Mouse (Mus musculus): Measurements from ENCODE around the gene Rbm39. TPM values are rescaled to one million over a fixed set of nuclear protein-coding genes. Genes with fewer than 3 reads are reported as not detected.
"Not testable (repeated sequence)": the region's sequence is repeated elsewhere in the genome, so short reads cannot be mapped to it uniquely, and the experiment has no call there.

Gene Rbm39
- polyA plus RNA-seq, 1 experiment from 2014 or later: 476 TPM

DNA sequence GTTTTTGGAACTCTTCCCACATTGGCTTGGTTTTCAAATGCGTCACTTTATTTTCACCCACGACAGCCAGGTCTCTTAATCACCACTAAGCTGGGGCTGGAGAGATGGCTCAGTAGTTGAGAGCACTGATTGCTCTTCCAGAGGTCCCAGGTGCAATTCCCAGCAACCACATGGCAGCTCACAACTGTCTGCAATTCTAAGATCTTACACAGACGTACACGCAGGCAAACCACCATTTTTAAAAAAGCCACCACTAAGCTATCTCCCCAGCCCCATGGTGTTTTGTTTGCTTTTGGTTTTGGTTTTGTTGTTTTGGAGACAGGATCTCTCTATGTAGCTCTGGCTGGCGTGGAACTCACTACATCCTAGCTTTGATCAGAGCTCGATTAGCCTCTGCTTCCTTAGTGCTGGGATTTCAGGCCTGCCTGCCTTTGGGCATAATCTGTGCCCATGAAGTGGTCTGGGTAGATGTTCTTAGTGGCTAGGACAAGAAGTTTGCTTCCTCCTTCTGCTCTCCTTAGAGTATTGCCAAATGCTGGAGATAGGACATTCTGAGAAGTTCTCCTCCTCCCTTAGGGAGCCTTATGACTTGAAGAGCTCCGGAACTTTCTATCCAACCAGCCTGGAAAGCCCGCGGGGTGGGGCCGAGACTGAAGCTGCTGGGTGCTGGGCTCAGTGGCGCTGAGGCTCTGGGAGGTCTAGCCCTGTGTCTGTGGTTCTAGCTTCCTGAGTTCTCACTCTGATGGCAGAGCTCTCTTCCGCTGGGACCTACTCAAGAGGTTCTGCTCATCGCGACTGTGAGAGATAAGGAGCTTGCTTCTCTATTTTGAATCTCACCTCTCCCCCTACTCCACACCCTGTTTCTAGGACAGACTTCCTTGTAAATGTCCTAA is 10.2 kb upstream of the Rbm39 start:
- WGBS (ENCODE audit: insufficient replicate concordance): 71% methylated on average over 14 of the region's 14 CpGs
- Histone ChIP-seq H3K9ac (ENCODE audit: low read depth, low read length) (no peak overlapping the region), H3K9me3 (replicated peaks; ENCODE audit: control insufficient read depth, low read length) (no peaks in the 10 kb centered on the region), H3K4me3 (ENCODE audit: low read depth, low read length) (no peak overlapping the region), H3K27me3 (ENCODE audit: control insufficient read depth, insufficient read depth, low read length) (no peaks in the 10 kb centered on the region), H3K27ac (ENCODE audit: low read depth, low read length) (no peak overlapping the region), H3K4me1 (ENCODE audit: control insufficient read depth, insufficient read depth, low read length) (peaks cover 3% of the 10 kb centered on the region; the same call in 1 of the 2 replicates), H3K4me2 (no peak overlapping the region), H3K36me3 (ENCODE audit: control insufficient read depth, insufficient read depth, low read length) (no peaks in the 10 kb centered on the region)
- no peak for ATAC-seq (replicated peaks; ENCODE audit: insufficient number of reproducible peaks, low FRiP score, low TSS enrichment)

DNA sequence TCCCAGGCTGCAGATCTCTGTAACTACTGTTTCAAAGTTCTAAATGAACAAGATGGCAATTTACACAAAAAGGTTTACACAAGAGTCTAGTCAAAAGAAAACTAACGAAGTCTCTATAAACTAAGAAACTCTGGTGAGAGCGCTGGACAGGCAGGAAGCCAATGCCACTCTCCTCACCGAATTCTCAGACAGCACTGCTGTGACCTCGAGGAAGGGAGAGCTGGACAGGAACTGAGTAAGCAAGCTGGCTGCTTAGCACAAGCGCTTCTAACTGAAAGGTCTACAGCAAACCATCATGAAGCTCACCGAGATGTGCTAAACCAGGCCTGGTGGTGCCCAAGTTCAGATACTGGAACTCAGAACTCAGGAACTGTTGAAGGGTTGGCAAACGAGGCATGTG is 9.2 kb upstream of the Rbm39 start:
- not testable (repeated sequence) for H3K36me3 ChIP-seq (ENCODE audit: control insufficient read depth, insufficient read depth, low read length); ATAC-seq (replicated peaks; ENCODE audit: insufficient number of reproducible peaks, low FRiP score, low TSS enrichment); H3K4me2 ChIP-seq; H3K4me1 ChIP-seq (ENCODE audit: control insufficient read depth, insufficient read depth, low read length); H3K9ac ChIP-seq (ENCODE audit: low read depth, low read length); H3K27me3 ChIP-seq (ENCODE audit: control insufficient read depth, insufficient read depth, low read length); H3K9me3 ChIP-seq (replicated peaks; ENCODE audit: control insufficient read depth, low read length); H3K4me3 ChIP-seq (ENCODE audit: low read depth, low read length); H3K27ac ChIP-seq (ENCODE audit: low read depth, low read length)
- WGBS (ENCODE audit: insufficient replicate concordance): 77% methylated on average over 7 of the region's 7 CpGs

DNA sequence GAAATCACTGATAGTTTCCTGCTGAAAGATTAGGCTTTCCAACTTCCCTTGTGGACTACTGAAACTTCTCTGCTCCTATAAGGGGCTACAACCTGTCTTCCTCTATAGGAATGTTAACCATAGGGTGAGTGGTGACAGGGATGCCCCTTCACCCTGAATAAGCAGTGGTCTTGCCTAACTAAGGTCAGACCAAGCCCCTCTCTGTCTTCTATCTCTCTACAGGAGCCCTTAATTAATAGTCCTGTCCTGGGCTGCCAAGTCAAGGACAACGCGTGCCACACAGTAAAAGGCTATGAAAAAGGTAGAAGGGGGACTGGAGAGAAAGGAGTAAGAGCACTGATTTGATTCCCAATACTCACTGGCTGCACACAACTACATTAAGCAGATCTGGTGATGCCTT is 1.6 kb upstream of the Rbm39 start:
- no peaks in the 10 kb centered on the region for H3K9me3 ChIP-seq (replicated peaks; ENCODE audit: control insufficient read depth, low read length)
- peaks cover 7% of the 10 kb centered on the region for H3K36me3 ChIP-seq (ENCODE audit: control insufficient read depth, insufficient read depth, low read length)
- peak overlapping the region; percentile 75; the same call in 1 of the 2 replicates for H3K4me2 ChIP-seq
- ATAC-seq (replicated peaks; ENCODE audit: insufficient number of reproducible peaks, low FRiP score, low TSS enrichment): no peak
- no peaks in the 10 kb centered on the region for H3K27me3 ChIP-seq (ENCODE audit: control insufficient read depth, insufficient read depth, low read length)
- no peak overlapping the region for H3K9ac ChIP-seq (ENCODE audit: low read depth, low read length)
- no peak overlapping the region; the same call in 1 of the 2 replicates for H3K4me3 ChIP-seq (ENCODE audit: low read depth, low read length)
- peaks cover 16% of the 10 kb centered on the region for H3K4me1 ChIP-seq (ENCODE audit: control insufficient read depth, insufficient read depth, low read length)
- 78% methylated on average over 2 of the region's 2 CpGs for WGBS (ENCODE audit: insufficient replicate concordance)
- H3K27ac ChIP-seq (ENCODE audit: low read depth, low read length): no peak overlapping the region

DNA sequence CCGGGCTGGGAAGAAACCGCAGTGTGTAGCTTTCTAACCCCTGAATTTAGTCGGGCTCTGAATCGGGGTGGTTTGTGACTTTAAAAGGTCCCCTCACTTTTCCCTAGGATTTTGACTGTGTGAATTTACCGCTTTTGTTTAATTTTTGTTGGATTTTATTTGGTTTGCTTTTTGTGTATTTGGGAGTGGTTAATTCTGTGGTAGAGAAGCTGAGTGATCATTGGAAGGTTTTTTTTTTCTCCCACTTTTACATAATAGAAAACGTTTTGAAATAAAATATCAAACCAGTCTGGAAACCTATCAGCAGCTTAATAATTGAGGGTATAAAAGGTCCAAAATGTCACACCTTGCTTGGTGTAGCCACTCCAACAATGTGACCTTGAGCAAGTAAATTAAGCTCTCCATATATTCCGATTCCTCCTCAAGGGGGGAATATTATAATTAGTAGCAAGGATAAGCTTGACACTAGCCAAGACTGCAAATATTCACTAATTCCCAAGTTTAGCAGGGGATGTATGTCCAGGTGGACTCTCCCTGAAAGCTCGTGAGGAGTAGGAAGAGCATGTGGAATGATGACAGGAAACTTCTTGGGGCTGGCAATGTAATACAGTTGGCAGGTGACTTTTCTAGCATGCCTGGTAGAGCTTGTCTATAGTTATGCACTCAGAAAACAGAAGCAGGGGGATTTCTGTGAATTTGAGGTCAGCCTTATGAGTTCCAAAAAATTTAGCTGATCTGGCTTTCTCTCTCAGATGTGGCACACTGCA is 969 bp upstream of the Rbm39 start:
- H3K9ac ChIP-seq (ENCODE audit: low read depth, low read length): peak overlapping the region; percentile 100
- peaks cover 7% of the 10 kb centered on the region for H3K36me3 ChIP-seq (ENCODE audit: control insufficient read depth, insufficient read depth, low read length)
- H3K4me3 ChIP-seq (ENCODE audit: low read depth, low read length): peak overlapping the region; percentile 99
- peak; percentile 2; the same call in 1 of the 2 replicates for ATAC-seq (replicated peaks; ENCODE audit: insufficient number of reproducible peaks, low FRiP score, low TSS enrichment)
- no peaks in the 10 kb centered on the region for H3K27me3 ChIP-seq (ENCODE audit: control insufficient read depth, insufficient read depth, low read length)
- H3K9me3 ChIP-seq (replicated peaks; ENCODE audit: control insufficient read depth, low read length): no peaks in the 10 kb centered on the region
- peak overlapping the region; percentile 97 for H3K27ac ChIP-seq (ENCODE audit: low read depth, low read length)
- peaks cover 16% of the 10 kb centered on the region for H3K4me1 ChIP-seq (ENCODE audit: control insufficient read depth, insufficient read depth, low read length)
- peak overlapping the region; percentile 75 for H3K4me2 ChIP-seq
- WGBS (ENCODE audit: insufficient replicate concordance): 16% methylated on average over 8 of the region's 8 CpGs

DNA sequence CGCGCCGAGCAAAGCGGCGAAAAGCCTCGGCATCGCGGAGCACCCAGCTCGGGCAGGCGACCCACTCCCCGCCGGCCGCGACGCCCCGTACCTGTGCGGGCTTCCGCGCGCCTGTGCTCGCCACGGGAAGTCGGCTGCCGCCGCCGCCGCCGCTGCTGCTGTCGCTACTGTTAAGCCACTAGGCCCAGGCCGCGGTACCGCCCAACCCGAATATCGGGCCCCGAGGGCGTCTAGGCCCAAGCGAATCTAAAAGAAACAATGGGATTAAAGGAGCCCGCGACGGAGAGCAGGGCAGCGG is 293 bp downstream of the Rbm39 start:
- Histone ChIP-seq H3K4me3 (ENCODE audit: low read depth, low read length) (peak overlapping the region; percentile 99), H3K4me2 (peak overlapping the region; percentile 88; the same call in 1 of the 2 replicates), H3K27me3 (ENCODE audit: control insufficient read depth, insufficient read depth, low read length) (no peaks in the 10 kb centered on the region), H3K9me3 (replicated peaks; ENCODE audit: control insufficient read depth, low read length) (no peaks in the 10 kb centered on the region), H3K9ac (ENCODE audit: low read depth, low read length) (peak overlapping the region; percentile 100), H3K27ac (ENCODE audit: low read depth, low read length) (peak overlapping the region; percentile 97), H3K36me3 (ENCODE audit: control insufficient read depth, insufficient read depth, low read length) (peaks cover 7% of the 10 kb centered on the region), H3K4me1 (ENCODE audit: control insufficient read depth, insufficient read depth, low read length) (peaks cover 16% of the 10 kb centered on the region)
- ATAC-seq (replicated peaks; ENCODE audit: insufficient number of reproducible peaks, low FRiP score, low TSS enrichment): no peak; the same call in 1 of the 2 replicates
- WGBS (ENCODE audit: insufficient replicate concordance): under 1% methylated on average over 41 of the region's 41 CpGs

DNA sequence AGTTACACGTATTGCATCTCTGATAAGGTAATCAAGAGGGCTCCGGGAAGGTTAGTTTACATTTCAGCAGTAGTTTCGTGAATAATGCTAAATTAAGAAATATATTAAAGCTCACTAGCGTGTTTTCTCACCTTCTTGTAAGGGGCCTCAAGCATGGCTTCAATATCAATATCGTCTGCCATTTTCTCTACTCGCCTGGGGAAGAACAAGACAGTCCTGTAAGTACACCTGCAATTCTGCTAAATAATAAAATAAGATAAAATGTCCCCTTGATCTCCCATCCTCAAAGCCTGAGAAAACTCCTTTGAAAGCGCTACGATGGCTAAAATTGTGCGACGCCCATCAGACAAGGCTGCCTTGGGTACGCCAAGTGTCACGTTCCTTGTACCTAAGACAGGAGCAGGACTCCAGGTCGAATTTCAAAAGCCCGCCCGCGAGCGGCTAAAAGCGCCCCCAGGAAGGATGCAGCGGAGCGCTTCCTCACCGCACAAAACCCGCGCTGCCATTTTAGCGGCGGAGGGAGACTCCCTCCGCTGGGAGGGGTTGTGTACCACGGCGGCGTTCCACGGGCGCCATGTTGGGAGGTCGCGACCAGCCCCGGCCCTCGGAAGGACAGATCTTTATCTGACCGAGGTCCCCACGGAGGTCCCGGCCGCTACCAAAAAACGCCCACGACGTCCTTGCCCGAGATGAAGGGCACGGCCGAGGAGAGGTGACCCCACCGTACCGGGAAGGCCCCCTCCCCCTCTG is 817 bp downstream of the Rbm39 start:
- Histone ChIP-seq H3K4me3 (ENCODE audit: low read depth, low read length) (peak overlapping the region; percentile 99), H3K9ac (ENCODE audit: low read depth, low read length) (peak overlapping the region; percentile 100), H3K4me1 (ENCODE audit: control insufficient read depth, insufficient read depth, low read length) (peaks cover 16% of the 10 kb centered on the region), H3K27me3 (ENCODE audit: control insufficient read depth, insufficient read depth, low read length) (no peaks in the 10 kb centered on the region), H3K4me2 (peak overlapping the region; percentile 88), H3K27ac (ENCODE audit: low read depth, low read length) (peak overlapping the region; percentile 97), H3K9me3 (replicated peaks; ENCODE audit: control insufficient read depth, low read length) (no peaks in the 10 kb centered on the region), H3K36me3 (ENCODE audit: control insufficient read depth, insufficient read depth, low read length) (peaks cover 7% of the 10 kb centered on the region)
- under 1% methylated on average over 47 of the region's 47 CpGs for WGBS (ENCODE audit: insufficient replicate concordance)
- ATAC-seq (replicated peaks; ENCODE audit: insufficient number of reproducible peaks, low FRiP score, low TSS enrichment): peak; percentile 60

DNA sequence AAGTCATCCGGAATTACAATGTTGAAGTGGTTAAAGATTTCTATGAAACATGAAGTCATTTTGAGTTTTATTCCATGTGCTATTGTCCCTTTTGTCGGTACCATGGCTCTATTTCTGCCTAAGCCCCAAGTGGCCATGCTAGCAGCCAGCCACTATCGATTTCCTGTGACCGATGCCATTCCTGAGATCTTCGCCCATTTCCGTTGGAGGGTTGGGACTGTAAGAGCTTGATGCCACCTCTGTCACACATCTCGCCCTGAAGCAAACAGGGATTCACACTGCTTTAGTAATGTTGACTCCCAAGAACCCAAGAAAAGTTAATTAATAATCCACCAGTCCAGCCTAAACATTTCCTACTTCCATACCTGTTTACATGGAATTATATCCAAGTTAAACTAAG is 2.4 kb downstream of the Rbm39 start:
- peak overlapping the region; percentile 16; the same call in 1 of the 2 replicates for H3K4me3 ChIP-seq (ENCODE audit: low read depth, low read length)
- no peak overlapping the region for H3K27ac ChIP-seq (ENCODE audit: low read depth, low read length)
- H3K4me1 ChIP-seq (ENCODE audit: control insufficient read depth, insufficient read depth, low read length): peaks cover 16% of the 10 kb centered on the region
- H3K9ac ChIP-seq (ENCODE audit: low read depth, low read length): no peak overlapping the region
- H3K9me3 ChIP-seq (replicated peaks; ENCODE audit: control insufficient read depth, low read length): no peaks in the 10 kb centered on the region
- peak overlapping the region; percentile 88 for H3K4me2 ChIP-seq
- no peaks in the 10 kb centered on the region for H3K27me3 ChIP-seq (ENCODE audit: control insufficient read depth, insufficient read depth, low read length)
- 69% methylated on average over 7 of the region's 7 CpGs for WGBS (ENCODE audit: insufficient replicate concordance)
- peaks cover 15% of the 10 kb centered on the region for H3K36me3 ChIP-seq (ENCODE audit: control insufficient read depth, insufficient read depth, low read length)
- ATAC-seq (replicated peaks; ENCODE audit: insufficient number of reproducible peaks, low FRiP score, low TSS enrichment): no peak

DNA sequence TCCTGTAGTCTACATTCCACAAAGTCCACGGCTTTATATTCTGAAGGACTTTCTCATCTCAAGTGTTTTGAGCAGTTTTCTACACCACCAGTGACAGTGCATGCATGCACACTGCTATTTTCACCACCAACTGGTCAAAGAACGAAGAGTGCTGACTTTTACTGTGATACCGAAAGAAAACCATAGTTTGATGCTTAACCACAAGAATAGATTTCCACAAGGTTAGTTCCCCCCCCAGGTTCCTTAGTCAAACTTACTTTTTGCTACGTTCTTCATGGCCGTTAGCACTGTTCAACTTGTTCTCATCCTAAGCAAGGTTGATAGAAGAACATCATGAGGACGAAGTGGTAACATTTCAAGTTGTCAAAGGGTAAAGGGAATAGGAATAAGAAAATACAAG is 3.0 kb downstream of the Rbm39 start:
- whole genome bisulfite sequencing (ENCODE audit: insufficient replicate concordance): 81% methylated on average over 6 of the region's 6 CpGs
- ATAC-seq (replicated peaks; ENCODE audit: insufficient number of reproducible peaks, low FRiP score, low TSS enrichment): no peak
- Histone ChIP-seq H3K9me3 (replicated peaks; ENCODE audit: control insufficient read depth, low read length) (no peaks in the 10 kb centered on the region), H3K27me3 (ENCODE audit: control insufficient read depth, insufficient read depth, low read length) (no peaks in the 10 kb centered on the region), H3K9ac (ENCODE audit: low read depth, low read length) (no peak overlapping the region; the same call in 1 of the 2 replicates), H3K27ac (ENCODE audit: low read depth, low read length) (no peak overlapping the region), H3K4me2 (peak overlapping the region; percentile 40), H3K36me3 (ENCODE audit: control insufficient read depth, insufficient read depth, low read length) (peaks cover 15% of the 10 kb centered on the region), H3K4me1 (ENCODE audit: control insufficient read depth, insufficient read depth, low read length) (peaks cover 16% of the 10 kb centered on the region), H3K4me3 (ENCODE audit: low read depth, low read length) (no peak overlapping the region)
